Mouse (Mus musculus) ES-E14 (cell line): Measurements from ENCODE around the gene Hesx1.
A peak's percentile ranks its signal among the peaks of the same experiment; 100 is the strongest.

Experiments used
- HCFC1 ChIP-seq: IDR thresholded peaks from 2 replicates; pipeline ENCODE4 v1.6.1; 2012; ENCODE audit warnings: low read length, inconsistent platforms, borderline replicate concordance; ENCODE audit not compliant: insufficient read depth
- MAFK ChIP-seq: IDR thresholded peaks from 2 replicates; pipeline ENCODE4 v1.6.1; 2014; ENCODE audit warnings: mild to moderate bottlenecking, low read depth, low read length, inconsistent platforms; ENCODE audit not compliant: insufficient read depth

GRCm38 (mm10) chr14:26970439-26970932, 23.7 kb upstream of the Hesx1 start:
- peak; percentile 62; the same call in 1 of the 2 replicates for TF ChIP-seq HCFC1
- TF ChIP-seq MAFK: no peak
